Mouse (Mus musculus) intestine, embryonic 14.5 days (tissue): ENCODE data around the gene Mroh7. TPM values are rescaled to one million over a fixed set of nuclear protein-coding genes. Genes with fewer than 3 reads are reported as not detected.

ENCODE experiments used
- ATAC-seq: fragments of 200-750 bp; cut with Nextera tagmentation; replicated peaks from 2 replicates; pipeline ENCODE4 v1.8.0; 2017; ENCODE audit warnings: low read depth, moderate number of reproducible peaks, moderate TSS enrichment, moderate library complexity; ENCODE audit not compliant: low FRiP score, low TSS enrichment
- DNase-seq: peaks from one replicate; pipeline ENCODE4 v3.0.0-alpha.2; 2018; ENCODE audit warnings: low spot score
- H3K27ac ChIP-seq: fragments of 300-500 bp; sonication (generic); 2 replicates; pipeline ENCODE4 v1.5.1; 2014; ENCODE audit warnings: low read depth, mild to moderate bottlenecking, control low read depth
- H3K27me3 ChIP-seq: fragments of 300-500 bp; sonication (generic); replicated peaks from 2 replicates; pipeline ENCODE4 v1.6.1; 2014; ENCODE audit warnings: low read length, control low read depth; ENCODE audit not compliant: control insufficient read depth, insufficient read depth
- H3K36me3 ChIP-seq: fragments of 300-500 bp; sonication (generic); 2 replicates; pipeline ENCODE4 v1.6.1; 2014; ENCODE audit warnings: low read length, control low read depth; ENCODE audit not compliant: control insufficient read depth, insufficient read depth
- H3K4me1 ChIP-seq: fragments of 300-500 bp; sonication (generic); replicated peaks from 2 replicates; pipeline ENCODE4 v1.6.1; 2014; ENCODE audit warnings: low read length, control low read depth, mixed read lengths; ENCODE audit not compliant: control insufficient read depth, insufficient read depth
- H3K4me2 ChIP-seq: fragments of 300-500 bp; sonication (generic); 2 replicates; pipeline ENCODE4 v1.6.1; 2014; ENCODE audit warnings: low read length
- H3K4me3 ChIP-seq: fragments of 300-500 bp; sonication (generic); 2 replicates; pipeline ENCODE4 v1.5.1; 2014; ENCODE audit warnings: low read depth, low read length, control low read depth, mixed read lengths
- H3K9ac ChIP-seq: fragments of 300-500 bp; sonication (generic); 2 replicates; pipeline ENCODE4 v1.6.1; 2014; ENCODE audit warnings: mild to moderate bottlenecking, low read length
- H3K9me3 ChIP-seq: fragments of 300-500 bp; sonication (generic); 2 replicates; pipeline ENCODE4 v1.6.1; 2016; ENCODE audit warnings: low read length, control low read depth; ENCODE audit not compliant: control insufficient read depth
- WGBS: fragments of 180-500 bp; shearing (Covaris S2); extraction: QIAGEN DNeasy Blood & Tissue Kit; methylation state at CpG from one replicate; pipeline ENCODE4 v1.1.7; 2014; 5-methylcytosine and 5-hydroxymethylcytosine counted together
- polyA plus RNA-seq: library from polyadenylated mRNA; unstranded; fragments of >200 nt; fragmentation: Nextera tagmentation; extraction: Ambion mirVana; gene quantifications from 2 replicates; pipeline ENCODE4 v1.2.1, GENCODE M21; 2014

Mroh7 gene
- polyA plus RNA-seq, 1 experiment from 2014 or later = 0.34 TPM

DNA sequence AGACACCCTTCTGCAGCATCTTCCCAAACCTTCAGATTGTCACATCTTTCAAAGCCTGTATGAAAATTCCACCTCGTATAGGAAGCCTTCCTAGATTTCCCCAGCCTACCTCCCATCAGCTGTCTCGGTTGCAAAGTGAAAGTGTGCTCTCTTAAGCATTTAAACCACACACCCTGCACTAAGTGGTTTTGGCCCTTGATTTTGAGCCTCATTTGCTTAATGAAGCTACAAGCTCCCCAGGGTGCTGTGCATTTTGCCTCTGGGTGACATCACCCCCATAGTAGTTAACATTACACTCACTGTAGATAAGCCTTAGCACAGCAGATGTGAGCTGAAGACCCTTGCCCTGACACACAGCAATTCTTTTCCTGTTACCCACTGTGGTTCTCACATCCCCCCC is 49.8 kb downstream of the Mroh7 start:
- no peaks in the 10 kb centered on the region for H3K27me3 ChIP-seq
- no peak overlapping the region for H3K9ac ChIP-seq
- H3K36me3 ChIP-seq = peaks cover 13% of the 10 kb centered on the region
- DNase-seq = no peak
- H3K9me3 ChIP-seq = no peaks in the 10 kb centered on the region
- no peak for ATAC-seq
- WGBS = 59% methylated on average over 2 of the region's 2 CpGs
- no peak overlapping the region for H3K27ac ChIP-seq
- H3K4me3 ChIP-seq = no peak overlapping the region
- peaks cover 7% of the 10 kb centered on the region for H3K4me1 ChIP-seq
- H3K4me2 ChIP-seq = no peak overlapping the region

DNA sequence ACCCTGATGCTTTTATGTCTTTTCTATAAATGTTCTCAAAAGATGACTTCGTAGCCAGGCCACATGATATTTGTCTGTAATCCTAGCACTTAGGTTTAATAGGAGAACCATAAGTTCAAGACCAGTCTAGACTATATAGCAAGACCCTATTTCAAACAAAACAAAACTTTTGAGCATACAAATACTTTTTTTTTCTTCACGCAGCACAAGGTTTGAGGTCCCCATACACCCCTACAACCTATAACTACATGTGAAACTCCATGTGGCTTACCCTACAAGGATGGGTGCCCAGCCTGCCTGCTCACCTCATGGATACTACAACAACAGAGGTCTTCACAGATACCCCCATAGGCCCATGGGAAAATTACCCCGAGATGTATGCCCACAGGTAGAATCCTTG is 51.6 kb downstream of the Mroh7 start:
- Histone ChIP-seq H3K9ac (no peak overlapping the region), H3K4me3 (peak overlapping the region; percentile 88; the same call in 1 of the 2 replicates), H3K9me3 (no peaks in the 10 kb centered on the region), H3K4me2 (peak overlapping the region; percentile 89), H3K27me3 (no peaks in the 10 kb centered on the region), H3K36me3 (peaks cover 30% of the 10 kb centered on the region), H3K27ac (no peak overlapping the region), H3K4me1 (peaks cover 7% of the 10 kb centered on the region)
- DNase-seq (no peak), ATAC-seq (peak; percentile 52)
- 40% methylated on average over 3 of the region's 3 CpGs for WGBS

DNA sequence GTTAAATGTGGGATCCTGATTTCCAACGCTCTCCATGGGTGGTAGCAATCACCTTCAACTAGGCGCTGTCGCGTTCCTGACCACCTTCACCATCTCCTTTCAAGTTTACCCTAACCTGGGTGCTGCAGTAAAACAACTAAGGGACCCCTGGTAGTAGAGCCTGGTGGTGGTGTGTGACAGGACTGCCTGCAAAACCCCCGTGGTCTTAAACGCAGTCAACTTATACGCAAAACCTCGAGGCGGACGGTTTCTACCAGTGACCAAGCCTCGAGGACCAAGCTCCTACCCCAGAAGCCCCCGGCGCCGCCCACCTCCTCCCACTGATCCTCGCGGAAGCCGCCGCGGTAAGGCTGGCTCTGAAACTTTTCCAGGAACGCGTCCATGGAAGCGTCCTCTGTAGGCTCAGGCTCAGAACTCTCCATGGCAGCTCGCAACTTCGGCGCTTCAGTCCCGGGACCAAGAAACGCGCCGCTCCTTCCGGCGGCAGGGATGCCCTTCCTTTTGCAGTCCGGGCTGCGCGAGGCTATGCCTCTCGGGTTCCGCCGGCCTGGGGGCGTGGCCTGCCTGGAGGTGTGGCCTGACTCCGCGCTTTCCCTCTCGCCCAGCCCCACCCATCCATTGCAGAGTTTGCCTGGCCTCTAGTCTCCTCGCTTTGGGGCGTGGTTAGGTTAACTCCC is 52.1 kb downstream of the Mroh7 start, which contains the start of gene Ttc4:
TSS of gene Ttc4 (minus strand) at position 503 of the 677 bp plus-strand sequence.
- no peaks in the 10 kb centered on the region for H3K9me3 ChIP-seq
- peak within 1 kb of the TSS; percentile 88 for H3K4me3 ChIP-seq
- no peaks in the 10 kb centered on the region for H3K27me3 ChIP-seq
- peak within 1 kb of the TSS; percentile 89 for H3K4me2 ChIP-seq
- peak; percentile 97 for DNase-seq
- under 1% methylated on average over 43 of the region's 43 CpGs for WGBS
- peak; percentile 99 for ATAC-seq
- peak within 1 kb of the TSS; percentile 54 for H3K27ac ChIP-seq
- H3K4me1 ChIP-seq = peaks cover 7% of the 10 kb centered on the region
- peak within 1 kb of the TSS; percentile 79 for H3K9ac ChIP-seq
- H3K36me3 ChIP-seq = peaks cover 36% of the 10 kb centered on the region

DNA sequence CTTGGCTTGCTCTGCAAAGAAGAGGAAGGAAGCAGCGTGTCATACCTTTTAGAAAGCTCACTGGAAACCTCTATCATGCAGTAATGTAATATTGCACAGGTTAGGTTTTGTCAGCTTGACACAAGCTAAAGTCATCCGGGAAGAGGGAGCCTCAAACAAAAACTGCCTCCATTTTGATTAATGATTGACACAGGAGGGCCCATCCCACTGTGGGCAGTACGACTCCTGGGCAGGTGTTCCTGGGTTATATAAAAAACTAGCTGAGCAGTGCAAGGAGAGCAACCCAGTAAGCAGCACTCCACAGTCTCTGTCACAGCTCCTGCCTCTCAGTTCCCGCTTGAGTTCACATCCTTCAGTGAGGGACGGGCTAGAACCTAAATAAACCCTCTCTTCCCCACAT is 54.0 kb downstream of the Mroh7 start:
- Histone ChIP-seq H3K9me3 (no peaks in the 10 kb centered on the region), H3K36me3 (peaks cover 54% of the 10 kb centered on the region), H3K9ac (no peak overlapping the region), H3K27me3 (no peaks in the 10 kb centered on the region), H3K4me1 (peaks cover 7% of the 10 kb centered on the region), H3K4me3 (no peak overlapping the region), H3K4me2 (no peak overlapping the region), H3K27ac (no peak overlapping the region)
- 80% methylated on average over 5 of the region's 5 CpGs for WGBS
- DNase-seq (no peak), ATAC-seq (no peak)

DNA sequence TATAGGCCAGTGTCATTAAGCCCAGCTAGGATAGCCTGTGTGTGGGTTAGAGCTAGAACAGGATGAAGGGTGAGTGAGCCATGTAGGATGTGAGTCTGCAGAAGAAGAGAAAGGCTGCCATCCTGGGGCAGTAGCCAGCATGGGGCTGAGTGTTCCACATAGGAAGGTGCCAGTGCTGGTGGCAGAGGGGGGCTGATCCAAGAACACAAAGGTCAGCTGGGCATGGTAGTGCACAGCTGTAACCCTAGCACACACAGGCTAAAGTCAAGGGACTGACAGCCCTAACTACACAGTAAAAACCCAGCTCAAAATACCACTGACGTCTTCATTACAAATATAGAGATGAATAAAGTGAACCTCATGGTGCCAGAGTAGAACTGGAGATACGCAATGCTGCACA is 64.2 kb downstream of the Mroh7 start:
- Histone ChIP-seq H3K27ac (no peak overlapping the region), H3K27me3 (no peaks in the 10 kb centered on the region), H3K4me3 (no peak overlapping the region), H3K9me3 (no peaks in the 10 kb centered on the region), H3K9ac (no peak overlapping the region), H3K4me2 (no peak overlapping the region), H3K4me1 (no peaks in the 10 kb centered on the region), H3K36me3 (peaks cover 98% of the 10 kb centered on the region)
- 85% methylated on average over 2 of the region's 2 CpGs for WGBS
- DNase-seq = no peak
- no peak for ATAC-seq

DNA sequence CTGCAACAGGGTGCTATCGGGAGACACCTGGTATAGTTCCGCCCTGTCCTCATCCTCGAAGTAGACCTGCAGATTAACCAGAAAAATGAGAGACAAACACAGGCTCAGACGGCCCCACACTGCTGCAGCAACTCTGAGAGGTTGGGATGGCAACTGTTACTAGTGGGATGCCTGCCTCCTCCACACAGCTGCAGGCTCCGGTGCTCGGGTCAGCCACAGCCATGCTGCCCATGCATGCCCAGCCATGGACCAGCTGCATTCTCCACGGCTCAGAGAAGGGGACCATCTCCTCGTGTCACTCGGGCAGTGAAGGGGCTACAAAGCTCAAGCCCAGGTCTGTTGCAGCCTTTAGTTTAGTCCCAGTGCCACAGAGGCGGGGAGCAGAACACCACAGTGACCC is 65.1 kb downstream of the Mroh7 start:
- H3K27me3 ChIP-seq = no peaks in the 10 kb centered on the region
- DNase-seq = no peak
- H3K4me1 ChIP-seq = no peaks in the 10 kb centered on the region
- no peak overlapping the region for H3K9ac ChIP-seq
- no peak overlapping the region for H3K27ac ChIP-seq
- H3K4me2 ChIP-seq = no peak overlapping the region
- H3K4me3 ChIP-seq = no peak overlapping the region
- WGBS = 93% methylated on average over 10 of the region's 10 CpGs
- H3K36me3 ChIP-seq = peaks cover 97% of the 10 kb centered on the region
- H3K9me3 ChIP-seq = no peaks in the 10 kb centered on the region
- ATAC-seq = no peak

DNA sequence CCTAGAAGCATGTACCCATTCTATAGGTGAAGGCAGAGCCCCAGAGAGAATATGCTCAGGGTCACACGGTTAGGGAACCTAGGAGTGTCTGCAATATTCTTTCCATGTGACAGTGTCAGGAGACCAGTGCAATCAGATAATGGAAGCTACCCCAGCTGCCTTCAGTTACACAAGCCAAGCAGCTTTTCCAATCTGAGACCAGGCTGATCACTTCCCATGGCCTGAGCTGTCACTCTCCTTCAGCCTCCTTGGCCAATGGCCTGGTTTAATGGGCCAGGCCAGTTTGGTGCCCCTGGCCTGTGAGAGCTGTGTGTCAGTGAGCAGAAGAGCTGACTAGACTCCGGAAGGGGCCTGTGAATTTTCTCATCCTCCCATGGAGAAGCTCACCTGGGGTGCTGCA is 65.5 kb downstream of the Mroh7 start:
- DNase-seq (no peak), ATAC-seq (no peak)
- H3K4me1 ChIP-seq = no peaks in the 10 kb centered on the region
- peaks cover 97% of the 10 kb centered on the region for H3K36me3 ChIP-seq
- no peak overlapping the region for H3K9ac ChIP-seq
- WGBS = 98% methylated on average over 2 of the region's 2 CpGs
- H3K9me3 ChIP-seq = no peaks in the 10 kb centered on the region
- no peak overlapping the region for H3K4me2 ChIP-seq
- H3K27me3 ChIP-seq = no peaks in the 10 kb centered on the region
- H3K4me3 ChIP-seq = no peak overlapping the region
- H3K27ac ChIP-seq = no peak overlapping the region

DNA sequence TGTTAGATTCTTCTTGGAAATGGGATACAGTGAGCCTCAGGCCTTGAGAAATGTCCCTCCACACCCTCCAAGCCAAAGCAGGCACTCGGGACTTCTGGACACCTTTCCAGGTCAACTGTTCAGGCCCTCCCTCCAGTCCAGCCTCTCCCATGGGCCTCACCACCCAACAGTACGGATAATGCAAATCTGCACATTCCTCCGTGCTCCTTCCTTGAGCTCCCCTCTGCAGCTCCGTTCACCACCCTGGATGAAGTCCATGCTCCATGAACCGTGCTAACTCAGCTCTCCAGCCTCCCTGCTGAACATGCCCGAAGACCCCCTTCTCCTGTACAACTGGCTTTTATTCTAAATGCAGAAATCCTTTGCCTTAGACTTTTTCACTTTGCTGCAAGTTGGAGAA is 66.0 kb downstream of the Mroh7 start:
- ATAC-seq (no peak), DNase-seq (no peak)
- Histone ChIP-seq H3K27ac (no peak overlapping the region), H3K36me3 (peaks cover 97% of the 10 kb centered on the region), H3K4me3 (no peak overlapping the region), H3K9ac (no peak overlapping the region), H3K9me3 (no peaks in the 10 kb centered on the region), H3K4me2 (no peak overlapping the region), H3K4me1 (no peaks in the 10 kb centered on the region), H3K27me3 (no peaks in the 10 kb centered on the region)
- WGBS = 97% methylated on average over 6 of the region's 6 CpGs

DNA sequence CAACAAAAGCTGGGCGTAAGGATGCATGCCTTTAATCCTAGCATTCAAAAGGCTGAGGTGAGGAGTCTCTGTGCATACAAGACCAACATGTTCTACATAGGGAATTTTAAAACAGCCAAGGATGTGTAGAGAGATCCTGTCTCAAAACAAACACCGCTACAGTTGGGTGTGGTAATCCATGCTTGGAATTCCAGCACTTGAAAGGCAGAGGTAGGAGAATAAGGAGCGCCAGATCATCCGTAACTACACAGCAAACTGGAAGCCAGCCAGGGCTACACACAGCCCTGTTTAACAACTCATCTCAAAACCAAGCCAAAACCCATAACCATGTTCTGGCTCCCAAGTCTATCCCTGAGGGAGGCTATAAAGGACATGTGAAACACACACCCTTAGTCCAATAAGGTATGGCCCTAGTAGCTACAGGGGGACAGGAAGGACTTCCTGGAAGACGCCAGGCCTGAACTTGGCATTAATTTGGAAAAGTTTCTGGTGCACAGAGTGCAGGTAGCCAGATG is 66.7 kb downstream of the Mroh7 start:
- Histone ChIP-seq H3K4me1 (no peaks in the 10 kb centered on the region), H3K27ac (no peak overlapping the region), H3K9me3 (no peaks in the 10 kb centered on the region), H3K4me2 (no peak overlapping the region), H3K4me3 (no peak overlapping the region), H3K9ac (no peak overlapping the region), H3K36me3 (peaks cover 97% of the 10 kb centered on the region), H3K27me3 (no peaks in the 10 kb centered on the region)
- DNase-seq (no peak), ATAC-seq (no peak)
- 90% methylated on average over 5 of the region's 5 CpGs for WGBS
